Mouse (Mus musculus): Measurements from ENCODE around the gene Zfp386. TPM values are rescaled to one million over a fixed set of nuclear protein-coding genes. Genes with fewer than 3 reads are reported as not detected.

Gene Zfp386
- total RNA-seq, 2 experiments from 2014 or later: 29.6 to 32.0 TPM

DNA sequence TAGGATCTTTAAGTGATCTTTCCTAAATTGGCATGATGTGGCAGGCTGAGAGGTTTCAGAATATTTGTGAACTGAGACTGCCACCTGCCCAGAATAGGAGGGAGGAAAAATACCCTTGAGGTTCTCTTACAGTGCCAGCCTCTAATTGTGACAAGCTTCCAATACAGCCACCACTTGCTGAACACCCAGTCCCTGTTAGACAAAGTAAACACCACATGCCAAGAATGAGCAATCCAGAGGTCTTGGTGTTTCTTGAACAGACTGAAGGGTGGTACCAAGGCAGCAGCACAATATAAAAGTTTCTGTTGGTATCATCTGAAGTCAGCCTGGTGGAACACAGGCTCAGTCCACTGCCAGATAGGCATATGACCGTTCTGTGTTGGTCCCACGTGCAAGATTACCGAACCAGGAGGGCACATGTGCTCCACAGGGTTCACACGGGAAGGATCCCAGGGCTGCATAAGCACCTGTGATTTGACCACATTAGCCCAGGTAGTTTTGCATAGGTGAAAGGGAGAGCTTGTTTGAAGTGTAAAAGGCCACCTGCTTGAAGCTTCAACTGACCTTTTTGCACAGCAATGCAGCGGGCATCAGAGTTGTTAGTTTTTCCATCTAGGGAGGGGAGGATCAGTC is 14.2 kb downstream of the Zfp386 start:
- intact Hi-C loops (cut with DNase I): no loop called here
- no peak overlapping the region for H3K4me3 ChIP-seq
- no peak for TF ChIP-seq CTCF (IDR thresholded peaks at IDR 0.05)
- DNase-seq (ENCODE audit: extremely low spot score in 1 of 2, low spot score in 2 of 2): no peak
- no peak overlapping the region for H3K27ac ChIP-seq

- Histone ChIP-seq H3K4me3 (no peak overlapping the region), H3K27ac (no peak overlapping the region)
- no peak for TF ChIP-seq CTCF (IDR thresholded peaks at IDR 0.05)
- DNase-seq (ENCODE audit: extremely low spot score in 1 of 2, low spot score in 2 of 2): no peak
- intact Hi-C loops (cut with DNase I): no loop called here
Measured at GRCm38 (mm10) chr12:116062194-116062583, 14.7 kb downstream of the Zfp386 start.

GRCm38 (mm10) chr12:116063020-116063419 is 15.5 kb downstream of the Zfp386 start:
- H3K4me3 ChIP-seq: no peak overlapping the region
- TF ChIP-seq CTCF (IDR thresholded peaks at IDR 0.05): no peak
- DNase-seq (ENCODE audit: extremely low spot score in 1 of 2, low spot score in 2 of 2): no peak
- intact Hi-C loops (cut with DNase I): no loop called here
- no peak overlapping the region for H3K27ac ChIP-seq

DNA sequence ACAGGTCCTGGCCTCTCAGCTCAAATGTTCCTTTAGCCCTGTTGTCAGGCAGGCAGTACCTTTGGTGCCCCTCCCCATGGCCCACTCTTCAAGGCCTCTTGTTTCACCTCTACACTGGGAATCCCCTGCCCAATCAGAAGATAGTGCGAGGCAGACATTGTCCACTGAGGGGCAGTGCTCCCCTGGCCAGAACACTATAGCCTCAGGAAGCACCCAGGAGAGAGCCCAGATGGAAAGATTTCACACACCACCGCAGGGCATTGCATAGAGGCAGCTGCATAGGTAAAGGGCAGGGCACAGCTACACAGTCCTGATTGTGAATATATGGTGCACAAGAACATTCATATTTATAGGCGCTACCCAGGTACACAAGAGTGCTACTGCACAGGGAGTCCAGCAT is 23.5 kb downstream of the Zfp386 start:
- Histone ChIP-seq H3K27ac (no peak overlapping the region), H3K4me3 (no peak overlapping the region)
- TF ChIP-seq CTCF (IDR thresholded peaks at IDR 0.05): peak; percentile 71
- intact Hi-C loops (cut with DNase I): loop anchor here (1.0 kb wide), 1 partner anchor 131 kb away; no protein-coding TSS in a partner anchor
- peak; percentile 39 to 52 for DNase-seq (ENCODE audit: extremely low spot score in 1 of 2, low spot score in 2 of 2)

DNA sequence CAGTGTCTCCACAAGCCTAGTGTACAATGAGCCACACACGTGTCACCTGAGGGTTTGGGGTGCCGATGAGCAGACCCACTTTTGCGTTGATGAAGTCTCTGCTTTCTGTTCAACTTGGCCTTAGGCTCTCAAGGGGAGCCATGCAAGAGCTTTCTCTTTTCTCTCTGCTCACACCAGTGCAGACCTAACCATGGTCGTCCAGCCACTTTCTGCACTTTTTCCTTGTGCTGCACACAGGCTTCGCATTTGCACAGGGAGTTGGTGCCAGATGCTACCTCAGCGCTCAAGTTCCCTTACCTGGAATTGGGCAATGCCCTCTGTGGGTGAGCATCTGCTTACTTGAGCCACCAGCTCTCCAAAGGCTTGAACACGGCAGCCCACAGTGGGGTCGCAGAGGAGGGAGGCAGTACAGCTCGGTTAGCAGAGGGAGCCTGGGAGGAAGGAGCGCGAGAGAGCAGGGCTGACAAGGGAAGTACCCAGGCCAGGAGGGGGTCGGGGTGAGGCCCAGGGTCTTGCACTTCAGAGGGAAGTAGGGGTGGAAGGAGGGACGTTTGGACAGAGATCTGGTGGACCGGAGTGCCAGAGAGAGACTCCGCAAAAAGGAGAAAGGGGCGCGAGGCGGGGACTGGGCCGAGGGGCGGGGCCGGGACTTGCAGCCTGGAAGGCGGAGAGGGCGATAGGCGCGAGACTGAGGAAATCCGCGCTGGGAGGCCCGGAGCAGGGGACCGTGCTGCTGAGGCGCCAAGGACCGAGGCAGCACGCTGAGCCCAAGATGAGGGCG is 29.7 kb downstream of the Zfp386 start, which contains the start of gene Vipr2:
Gene Vipr2 (plus strand): TSS at position 653 of the 781 bp plus-strand sequence.
- peak in 1 of 2 experiments; percentile 20 for DNase-seq (ENCODE audit: extremely low spot score in 1 of 2, low spot score in 2 of 2)
- peak within 1 kb of the TSS; percentile 49 for H3K4me3 ChIP-seq
- TF ChIP-seq CTCF (IDR thresholded peaks at IDR 0.05): no peak
- H3K27ac ChIP-seq: no peak within 1 kb of the TSS
- intact Hi-C loops (cut with DNase I): no loop called here

- intact Hi-C loops (cut with DNase I): no loop called here
- DNase-seq (ENCODE audit: extremely low spot score in 1 of 2, low spot score in 2 of 2): no peak
- Histone ChIP-seq H3K27ac (no peak overlapping the region), H3K4me3 (peak overlapping the region; percentile 49)
- no peak for TF ChIP-seq CTCF (IDR thresholded peaks at IDR 0.05)
Measured at GRCm38 (mm10) chr12:116077855-116078366, 30.4 kb downstream of the Zfp386 start.

DNA sequence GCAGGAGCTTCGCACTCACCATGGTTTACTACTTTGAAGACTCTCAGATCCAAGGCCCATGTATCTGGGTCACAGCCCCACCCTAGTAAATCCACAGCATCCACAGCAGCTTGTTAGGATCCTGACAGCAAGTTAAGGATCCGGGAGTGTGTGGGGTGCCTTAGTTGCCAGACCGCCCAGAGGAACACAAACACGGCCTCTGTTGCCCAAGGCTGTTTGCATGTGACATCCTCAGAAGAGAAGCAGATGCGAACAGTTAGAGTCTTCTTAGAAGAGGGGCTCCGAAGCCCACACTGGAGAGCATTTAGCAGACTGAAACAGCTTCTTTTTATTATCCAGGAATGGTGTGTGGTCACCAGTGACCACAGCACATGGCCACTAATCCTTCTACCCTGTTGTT is 35.6 kb downstream of the Zfp386 start:
- Histone ChIP-seq H3K4me3 (no peak overlapping the region), H3K27ac (no peak overlapping the region)
- TF ChIP-seq CTCF (IDR thresholded peaks at IDR 0.05): no peak
- no peak for DNase-seq (ENCODE audit: extremely low spot score in 1 of 2, low spot score in 2 of 2)
- intact Hi-C loops (cut with DNase I): loop anchor here (5.0 kb wide), 1 partner anchor 39 kb away; no protein-coding TSS in a partner anchor

DNA sequence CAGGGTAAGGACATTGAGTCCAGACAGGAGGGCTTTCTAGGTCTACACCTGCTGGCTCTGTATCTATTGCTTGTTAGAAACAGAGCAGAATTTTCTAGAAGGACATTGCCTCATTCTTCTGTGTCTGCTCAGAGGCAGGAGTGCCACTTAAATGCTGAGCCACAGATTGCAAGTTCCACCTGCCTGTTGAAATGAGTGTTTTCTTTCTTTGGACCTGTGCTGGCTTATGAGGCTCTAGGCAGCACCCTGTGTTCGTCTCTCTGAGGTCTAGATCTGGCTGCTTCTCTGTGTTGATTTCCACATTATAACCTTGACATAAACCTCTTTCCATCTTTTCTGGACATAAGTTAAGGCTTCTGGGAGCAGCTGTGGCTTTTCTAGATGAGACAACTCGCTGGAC is 36.8 kb downstream of the Zfp386 start:
- no peak overlapping the region for H3K27ac ChIP-seq
- intact Hi-C loops (cut with DNase I): loop anchor here (5.0 kb wide), 1 partner anchor 38 kb away; no protein-coding TSS in a partner anchor

DNA sequence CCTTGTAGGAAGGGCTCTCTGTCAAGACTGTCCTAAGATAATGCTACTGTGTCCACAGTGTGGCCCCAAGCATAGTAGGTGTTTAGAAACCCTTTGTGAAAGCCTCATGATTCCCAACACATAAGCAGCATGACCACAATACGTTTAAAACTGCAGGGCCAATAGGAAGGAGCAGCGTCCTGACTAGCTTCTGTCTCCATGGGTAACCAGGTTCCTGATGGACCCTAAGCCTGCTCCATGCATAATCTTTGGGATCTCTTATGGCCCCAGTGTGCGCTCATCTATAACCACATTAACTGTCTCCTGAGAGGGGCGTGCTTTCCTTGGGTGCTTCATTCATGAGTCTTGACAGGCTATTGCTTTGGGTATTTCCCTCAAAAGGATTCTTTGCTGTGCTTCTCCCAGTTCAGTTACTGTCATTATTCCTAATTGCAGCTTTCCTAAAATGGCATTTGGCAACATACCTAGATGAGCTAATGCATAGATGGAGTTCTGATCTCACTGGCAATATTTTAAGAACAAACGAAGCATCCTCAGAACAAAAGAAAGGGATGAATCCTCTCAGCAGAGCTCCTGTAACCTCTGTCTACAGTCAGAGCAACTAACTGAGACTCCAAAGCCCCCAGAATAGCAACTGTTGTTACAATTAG is 39.6 kb downstream of the Zfp386 start:
- no peak for TF ChIP-seq CTCF (IDR thresholded peaks at IDR 0.05)
- no peak overlapping the region for H3K4me3 ChIP-seq
- no peak for DNase-seq (ENCODE audit: extremely low spot score in 1 of 2, low spot score in 2 of 2)
- H3K27ac ChIP-seq: no peak overlapping the region
- intact Hi-C loops (cut with DNase I): no loop called here

More for the DNA sequence above, 36.8 kb downstream of the Zfp386 start:
- DNase-seq (ENCODE audit: extremely low spot score in 1 of 2, low spot score in 2 of 2): no peak
- no peak for TF ChIP-seq CTCF (IDR thresholded peaks at IDR 0.05)
- no peak overlapping the region for H3K4me3 ChIP-seq

- TF ChIP-seq CTCF (IDR thresholded peaks at IDR 0.05): no peak
- no peak overlapping the region for H3K27ac ChIP-seq
- no peak for DNase-seq (ENCODE audit: extremely low spot score in 1 of 2, low spot score in 2 of 2)
- no peak overlapping the region for H3K4me3 ChIP-seq
- intact Hi-C loops (cut with DNase I): no loop called here
Measured at GRCm38 (mm10) chr12:116089836-116090235, 42.3 kb downstream of the Zfp386 start.

- no peak for TF ChIP-seq CTCF (IDR thresholded peaks at IDR 0.05)
- intact Hi-C loops (cut with DNase I): no loop called here
- Histone ChIP-seq H3K4me3 (no peak overlapping the region), H3K27ac (no peak overlapping the region)
- no peak for DNase-seq (ENCODE audit: extremely low spot score in 1 of 2, low spot score in 2 of 2)
Measured at GRCm38 (mm10) chr12:116094765-116095555, 47.4 kb downstream of the Zfp386 start.

Measured in left cerebral cortex, adult 2 months (tissue).